Mouse (Mus musculus): Measurements from ENCODE around the gene Pstk.

GRCm38 (mm10) chr7:131371470-131371860 is 524 bp downstream of the Pstk start:
- TF ChIP-seq CTCF (IDR thresholded peaks at IDR 0.05; ENCODE audit: low read depth) = no peak
- no peak for TF ChIP-seq EP300 (IDR thresholded peaks at IDR 0.05; ENCODE audit: low read depth)

All from heart, postnatal 0 days (tissue).